21 mouse cellular contexts compared by ENCODE assay signal in the genomic region with DNA sequence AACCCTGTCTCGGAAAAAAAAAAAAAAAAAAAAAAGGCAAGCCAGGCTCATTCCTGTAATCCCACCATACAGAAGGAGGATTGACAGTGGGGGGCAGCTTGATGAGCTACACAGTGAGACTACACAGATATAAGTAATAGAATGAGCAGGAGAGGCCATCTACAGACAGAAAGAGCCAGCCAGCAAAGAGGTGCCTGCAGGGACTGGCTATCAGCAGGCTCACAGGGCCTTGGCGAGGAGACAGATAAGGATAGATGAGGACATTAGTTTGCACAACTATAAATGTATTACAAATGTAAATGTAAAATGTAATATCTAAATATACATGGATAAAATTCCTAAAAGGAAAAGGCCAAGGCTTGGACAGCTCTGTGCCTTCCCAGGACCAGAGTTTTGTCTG. TPM values are rescaled to one million over a fixed set of nuclear protein-coding genes. Genes with fewer than 3 reads are reported as not detected.
DNase-seq lines count a peak whose midpoint lies in the region; ATAC-seq and TF ChIP-seq lines count a peak whose summit lies in the region.
"Had no signal": no experiment of that assay in that cellular context is flagged by ENCODE, and none has a peak within 500 bp of the region (broad histone marks: within the 10 kb centered on the region; RNA-seq: fewer than 3 reads in every experiment).

No protein-coding gene starts in this region.

- no peak for TF ChIP-seq CTCF in liver, postnatal 0 days (IDR thresholded peaks at IDR 0.05; ENCODE audit: low read depth)
- TF ChIP-seq CTCF in kidney, adult 2 months (conservative IDR thresholded peaks at IDR 0.05; ENCODE audit: insufficient read depth, insufficient read length, low read depth, low read length) = no peak
- TF ChIP-seq CTCF in lung, adult 2 months (IDR thresholded peaks at IDR 0.05; ENCODE audit: insufficient read depth, low read length) = no peak

- no peaks in the 10 kb centered on the region for H3K36me3 ChIP-seq in liver, embryonic 13.5 days
- no peaks in the 10 kb centered on the region for H3K36me3 ChIP-seq in liver, postnatal 0 days (replicated peaks; ENCODE audit: insufficient read depth, low read length)
- no peaks in the 10 kb centered on the region for H3K36me3 ChIP-seq in kidney, adult 2 months (ENCODE audit: control insufficient read depth, insufficient read depth, low read length)
- H3K36me3 ChIP-seq: embryonic facial prominence, embryonic 15.5 days; forebrain, embryonic 12.5 days; heart, embryonic 13.5 days; hindbrain, embryonic 15.5 days had no signal

- ATAC-seq in erythroid progenitor cell, adult 5-6 weeks (replicated peaks; ENCODE audit: low FRiP score, poor library complexity, severe bottlenecking) = peak; percentile 80
- peak; percentile 85 for ATAC-seq in liver, embryonic 13.5 days (ENCODE audit: low read depth)
- ATAC-seq in liver, postnatal 0 days = no peak
- ATAC-seq: forebrain, embryonic 16.5 days had no signal

- peaks cover 14% of the 10 kb centered on the region for H3K9me3 ChIP-seq in liver, embryonic 13.5 days (replicated peaks)
- peaks cover 4% of the 10 kb centered on the region; the same call in 1 of the 2 replicates for H3K9me3 ChIP-seq in liver, postnatal 0 days (ENCODE audit: low read length)
- H3K9me3 ChIP-seq: hindbrain, embryonic 15.5 days had no signal

- 36% methylated on average over 2 of the region's 2 CpGs for WGBS in liver, embryonic 13.5 days (ENCODE audit: insufficient replicate concordance)
- WGBS in liver, postnatal 0 days (ENCODE audit: insufficient replicate concordance) = 54% methylated on average over 1 of the region's 2 CpGs
- 86% methylated on average over 2 of the region's 2 CpGs for WGBS in kidney, adult 2 months
- WGBS in lung, adult 2 months = 83% methylated on average over 2 of the region's 2 CpGs

- H3K27me3 ChIP-seq in liver, embryonic 13.5 days = no peaks in the 10 kb centered on the region
- H3K27me3 ChIP-seq in liver, postnatal 0 days (ENCODE audit: insufficient read depth, low read length) = no peaks in the 10 kb centered on the region
- H3K27me3 ChIP-seq in kidney, adult 2 months (replicated peaks; ENCODE audit: control insufficient read depth, insufficient read depth, low read length) = no peaks in the 10 kb centered on the region
- H3K27me3 ChIP-seq: embryonic facial prominence, embryonic 15.5 days; forebrain, embryonic 12.5 days; heart, embryonic 13.5 days; hindbrain, embryonic 15.5 days had no signal

- H3K4me3 ChIP-seq in liver, embryonic 13.5 days (replicated peaks) = no peak overlapping the region
- no peak overlapping the region for H3K4me3 ChIP-seq in liver, postnatal 0 days (ENCODE audit: low read depth, low read length)
- H3K4me3 ChIP-seq in kidney, adult 2 months (ENCODE audit: insufficient read depth, low read depth, low read length) = no peak overlapping the region
- H3K4me3 ChIP-seq in lung, adult 2 months (replicated peaks; ENCODE audit: extremely low read depth, low read depth, low read length) = no peak overlapping the region
- H3K4me3 ChIP-seq: embryonic facial prominence, embryonic 15.5 days; forebrain, embryonic 12.5 days; heart, adult 2 months; heart, embryonic 13.5 days; hindbrain, embryonic 15.5 days had no signal

- peaks cover 27% of the 10 kb centered on the region for H3K4me1 ChIP-seq in liver, embryonic 13.5 days (replicated peaks)
- no peaks in the 10 kb centered on the region for H3K4me1 ChIP-seq in liver, postnatal 0 days (ENCODE audit: insufficient read depth)
- no peaks in the 10 kb centered on the region for H3K4me1 ChIP-seq in kidney, adult 2 months (ENCODE audit: control insufficient read depth, insufficient read depth, low read length)
- H3K4me1 ChIP-seq in lung, adult 2 months (ENCODE audit: control insufficient read depth, insufficient read depth, low read length) = no peaks in the 10 kb centered on the region
- H3K4me1 ChIP-seq: embryonic facial prominence, embryonic 15.5 days; forebrain, embryonic 12.5 days; heart, embryonic 13.5 days; hindbrain, embryonic 15.5 days had no signal

- TF ChIP-seq POLR2A in kidney, adult 2 months (IDR thresholded peaks at IDR 0.05; ENCODE audit: low read depth, low read length) = no peak
- TF ChIP-seq POLR2A in lung, adult 2 months (IDR thresholded peaks at IDR 0.05; ENCODE audit: borderline replicate concordance, extremely low read depth, low read depth, low read length) = no peak

- peak; percentile 58 for DNase-seq in liver, embryonic 13.5 days
- no peak for DNase-seq in liver, postnatal 0 days
- DNase-seq in kidney, adult 2 months = no peak
- no peak for DNase-seq in frontal cortex, postnatal 10 days (ENCODE audit: low spot score in 2 of 2)
- no peak for DNase-seq in lung, adult 2 months
- no peak for DNase-seq in yolk sac, embryonic 10.5 days (ENCODE audit: low spot score)
- DNase-seq: adrenal gland, adult 8-10 months; adrenal gland, postnatal 36 days; cerebellum, adult 11 months; cerebellum, adult 9-11 months; cerebellum, postnatal 36 days; embryo, embryonic 11 days; gastrocnemius, postnatal 14 days; heart, adult 2 months; heart, postnatal 36 days had no signal

- H3K27ac ChIP-seq in liver, embryonic 13.5 days = peak overlapping the region; percentile 35
- no peak overlapping the region for H3K27ac ChIP-seq in liver, postnatal 0 days (ENCODE audit: low read depth)
- no peak overlapping the region for H3K27ac ChIP-seq in kidney, adult 2 months (ENCODE audit: insufficient read depth, low read depth, low read length)
- H3K27ac ChIP-seq: embryonic facial prominence, embryonic 15.5 days; forebrain, embryonic 12.5 days; heart, adult 2 months; heart, embryonic 13.5 days; hindbrain, embryonic 15.5 days had no signal

- H3K4me2 ChIP-seq in liver, embryonic 13.5 days = no peak overlapping the region
- H3K4me2 ChIP-seq in liver, postnatal 0 days (ENCODE audit: low read depth, low read length) = no peak overlapping the region
- H3K4me2 ChIP-seq: embryonic facial prominence, embryonic 15.5 days; forebrain, embryonic 12.5 days; heart, embryonic 13.5 days; hindbrain, embryonic 15.5 days had no signal

- TF ChIP-seq EP300 in liver, postnatal 0 days (IDR thresholded peaks at IDR 0.05; ENCODE audit: low read depth) = peak; percentile 27; the same call in 1 of the 2 replicates

- H3K9ac ChIP-seq in liver, embryonic 13.5 days = no peak overlapping the region
- no peak overlapping the region for H3K9ac ChIP-seq in liver, postnatal 0 days (replicated peaks)
- H3K9ac ChIP-seq: embryonic facial prominence, embryonic 15.5 days; forebrain, embryonic 12.5 days; heart, embryonic 13.5 days; hindbrain, embryonic 15.5 days had no signal

RNA-seq across cellular contexts. Expression of a gene that starts 21.0 kb away (rescaled TPM):
- 8.4 and 13.3 TPM in 2 replicates for total RNA-seq in erythroid progenitor cell, adult 5-6 weeks (2015; ENCODE audit: low replicate concordance)
- total RNA-seq in erythroid progenitor cell, adult 5-6 weeks (2017; ENCODE audit: low replicate concordance) = 18.3 and 20.3 TPM in 2 replicates
- 54.2 and 57.6 TPM in 2 replicates for polyA plus RNA-seq in liver, embryonic 13.5 days (2015; fragmentation: Nextera tagmentation; extraction: Ambion mirVana)
- polyA plus RNA-seq in liver, postnatal 0 days (2015; fragmentation: Nextera tagmentation; extraction: Ambion mirVana) = 15.9 and 16.5 TPM in 2 replicates
- polyA plus RNA-seq in kidney, adult 2 months (2012; rRNA removed) = 23.9 and 28.0 TPM in 2 replicates
- polyA plus RNA-seq in lung, adult 2 months (2012; rRNA removed) = 20.6 and 24.5 TPM in 2 replicates

RNA-seq across cellular contexts. Expression of a gene that starts 39.3 kb away (rescaled TPM):
- total RNA-seq in erythroid progenitor cell, adult 5-6 weeks (2015; ENCODE audit: low replicate concordance) = 27.8 and 31.0 TPM in 2 replicates
- 21.2 and 40.1 TPM in 2 replicates for total RNA-seq in erythroid progenitor cell, adult 5-6 weeks (2017; ENCODE audit: low replicate concordance)
- 5.8 and 6.1 TPM in 2 replicates for polyA plus RNA-seq in liver, embryonic 13.5 days (2015; fragmentation: Nextera tagmentation; extraction: Ambion mirVana)
- 3.6 and 4.8 TPM in 2 replicates for polyA plus RNA-seq in liver, postnatal 0 days (2015; fragmentation: Nextera tagmentation; extraction: Ambion mirVana)
- polyA plus RNA-seq in kidney, adult 2 months (2012; rRNA removed) = 9.7 and 11.5 TPM in 2 replicates
- 6.7 and 12.0 TPM in 2 replicates for polyA plus RNA-seq in lung, adult 2 months (2012; rRNA removed)
